Mouse (Mus musculus) E14TG2a.4 (cell line): ENCODE data around the gene 2310011J03Rik.

ENCODE experiments used
- CTCF ChIP-seq: conservative IDR thresholded peaks from 2 replicates; pipeline ENCODE4 v1.5.1; 2014; ENCODE audit warnings: low read length
- NANOG ChIP-seq: IDR thresholded peaks from 2 replicates; pipeline ENCODE4 v1.6.1; 2014; ENCODE audit warnings: borderline replicate concordance, low read length, mixed read lengths

GRCm38 (mm10) chr10:80293325-80293724, 27.0 kb downstream of the 2310011J03Rik start:
- TF ChIP-seq CTCF, result no peak
- TF ChIP-seq NANOG, result no peak
